Mouse (Mus musculus): ENCODE results near the gene Kalrn. TPM values are rescaled to one million over a fixed set of nuclear protein-coding genes. Genes with fewer than 3 reads are reported as not detected.
A peak's percentile ranks its signal among the peaks of the same experiment; 100 is the strongest.

Gene Kalrn
- total and polyA plus RNA-seq, 2 experiments from 2014 or later = 19.4 to 44.5 TPM

DNA sequence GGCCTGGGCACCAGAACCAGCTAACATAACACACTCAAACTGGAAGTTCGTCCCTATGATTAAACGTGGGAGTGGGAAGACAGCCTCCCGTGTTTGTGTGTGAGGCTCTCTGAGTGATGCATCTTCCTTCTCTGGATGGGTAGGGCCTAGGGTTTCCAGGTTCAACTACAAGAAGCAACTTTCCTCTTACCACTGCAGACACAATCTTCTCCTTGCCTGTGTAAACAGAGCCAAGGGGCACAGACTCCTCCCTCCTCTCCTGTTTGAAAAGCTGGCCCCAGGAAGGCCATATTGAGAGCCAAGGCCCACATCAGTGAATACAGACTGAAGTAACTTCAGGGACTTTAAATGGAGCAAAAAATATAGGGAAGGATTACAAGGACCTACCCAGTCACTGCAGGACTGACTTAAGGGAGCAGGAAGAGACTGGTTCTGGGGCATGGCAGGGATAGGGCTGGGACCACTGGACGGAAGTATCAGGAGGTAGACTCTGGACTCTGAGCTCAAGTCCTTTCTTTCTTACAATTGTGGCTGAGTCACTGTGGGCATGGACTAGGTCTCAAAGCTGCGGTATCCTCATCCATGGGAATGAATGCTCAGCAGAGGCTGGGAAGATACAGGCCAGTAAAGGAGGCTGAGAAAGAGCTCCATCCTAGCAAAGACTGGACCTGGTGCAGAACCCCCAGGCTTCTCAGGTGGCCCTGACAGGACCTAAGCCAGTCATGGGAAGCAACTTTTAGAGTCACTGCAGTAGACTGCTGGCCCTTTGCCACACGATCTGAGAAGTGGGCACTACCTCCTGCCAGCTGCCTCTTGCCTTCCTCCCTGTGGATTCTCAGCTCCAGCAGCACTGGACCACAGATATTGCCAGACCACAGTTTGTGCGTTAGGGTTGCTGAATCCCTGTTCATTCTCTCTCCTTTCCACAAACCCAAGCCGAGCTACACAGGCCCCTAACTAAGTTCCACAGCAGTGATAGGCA, 228.1 kb downstream of the Kalrn start:
- Histone ChIP-seq H3K4me2 (ENCODE audit: low read depth, low read length) (no peak overlapping the region), H3K4me3 (ENCODE audit: low read depth, low read length) (no peak overlapping the region), H3K9me3 (replicated peaks; ENCODE audit: control insufficient read depth, low read length) (no peaks in the 10 kb centered on the region), H3K36me3 (replicated peaks; ENCODE audit: control insufficient read depth, insufficient read depth, low read length) (no peaks in the 10 kb centered on the region), H3K27ac (ENCODE audit: low read depth) (no peak overlapping the region), H3K4me1 (ENCODE audit: control insufficient read depth, insufficient read depth) (peaks cover 21% of the 10 kb centered on the region), H3K27me3 (ENCODE audit: control insufficient read depth, insufficient read depth, low read length) (no peaks in the 10 kb centered on the region), H3K9ac (replicated peaks; ENCODE audit: low read depth, low read length) (no peak overlapping the region)
- no peak for ATAC-seq (ENCODE audit: insufficient read depth, low read depth)
- no peak for TF ChIP-seq EP300 (IDR thresholded peaks at IDR 0.05; ENCODE audit: low read depth)
- TF ChIP-seq CTCF (IDR thresholded peaks at IDR 0.05; ENCODE audit: low read depth) = no peak
- 80% methylated on average over 8 of the region's 8 CpGs for WGBS
- DNase-seq (ENCODE audit: low spot score) = no peak

DNA sequence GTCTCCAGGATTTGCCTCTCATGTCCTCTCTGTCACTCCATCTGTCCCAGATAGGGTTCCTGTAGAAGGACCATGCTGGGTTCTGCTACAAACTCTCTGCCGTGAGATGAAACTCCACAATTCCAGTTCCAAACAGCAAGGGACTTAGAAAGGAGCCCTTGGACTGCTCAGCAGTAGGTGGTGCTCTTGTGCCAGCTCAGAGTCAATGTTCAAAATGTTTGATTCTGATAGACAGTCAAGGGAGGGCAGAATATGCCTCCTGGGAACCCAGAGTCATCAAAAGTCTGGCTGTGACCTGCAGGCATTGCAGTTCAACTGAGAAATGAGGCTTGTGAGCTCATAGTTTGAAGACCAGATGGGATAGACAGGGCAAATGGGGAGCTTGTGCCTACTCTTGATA, 229.4 kb downstream of the Kalrn start:
- 33% methylated on average over 1 of the region's 1 CpGs for WGBS
- peak; percentile 75 for ATAC-seq (ENCODE audit: insufficient read depth, low read depth)
- no peak overlapping the region for H3K27ac ChIP-seq (ENCODE audit: low read depth)

DNA sequence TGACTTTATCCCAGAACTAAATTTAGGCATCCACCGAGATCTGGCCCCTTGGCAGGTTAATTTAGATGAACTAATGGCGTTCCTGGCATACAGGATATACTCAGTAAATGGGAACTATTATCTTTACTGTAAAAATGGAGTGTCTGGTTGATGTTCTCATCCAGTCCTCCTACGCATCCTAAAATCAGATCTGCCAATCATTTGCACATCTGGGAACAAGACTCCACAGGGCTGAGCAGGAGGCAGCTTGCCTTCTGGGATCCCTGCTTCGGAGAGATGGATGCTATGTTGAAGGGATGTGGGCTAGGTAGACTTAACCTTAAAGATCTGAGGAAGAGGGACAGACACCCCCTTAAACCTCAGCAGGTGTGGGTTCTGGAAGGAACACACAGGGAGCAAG, 230.2 kb downstream of the Kalrn start:
- Histone ChIP-seq H3K4me1 (ENCODE audit: control insufficient read depth, insufficient read depth) (peaks cover 11% of the 10 kb centered on the region), H3K9me3 (replicated peaks; ENCODE audit: control insufficient read depth, low read length) (no peaks in the 10 kb centered on the region), H3K27ac (ENCODE audit: low read depth) (no peak overlapping the region), H3K4me2 (ENCODE audit: low read depth, low read length) (no peak overlapping the region), H3K27me3 (ENCODE audit: control insufficient read depth, insufficient read depth, low read length) (no peaks in the 10 kb centered on the region), H3K9ac (replicated peaks; ENCODE audit: low read depth, low read length) (no peak overlapping the region), H3K4me3 (ENCODE audit: low read depth, low read length) (no peak overlapping the region), H3K36me3 (replicated peaks; ENCODE audit: control insufficient read depth, insufficient read depth, low read length) (no peaks in the 10 kb centered on the region)
- ATAC-seq (ENCODE audit: insufficient read depth, low read depth) = no peak
- WGBS = 58% methylated on average over 4 of the region's 4 CpGs
- DNase-seq (ENCODE audit: low spot score) = no peak
- TF ChIP-seq EP300 (IDR thresholded peaks at IDR 0.05; ENCODE audit: low read depth) = no peak
- no peak for TF ChIP-seq CTCF (IDR thresholded peaks at IDR 0.05; ENCODE audit: low read depth)

More for the DNA sequence above, 229.4 kb downstream of the Kalrn start:
- Histone ChIP-seq H3K4me1 (ENCODE audit: control insufficient read depth, insufficient read depth) (peaks cover 19% of the 10 kb centered on the region), H3K4me3 (ENCODE audit: low read depth, low read length) (no peak overlapping the region), H3K27me3 (ENCODE audit: control insufficient read depth, insufficient read depth, low read length) (no peaks in the 10 kb centered on the region), H3K4me2 (ENCODE audit: low read depth, low read length) (no peak overlapping the region), H3K9me3 (replicated peaks; ENCODE audit: control insufficient read depth, low read length) (no peaks in the 10 kb centered on the region), H3K36me3 (replicated peaks; ENCODE audit: control insufficient read depth, insufficient read depth, low read length) (no peaks in the 10 kb centered on the region), H3K9ac (replicated peaks; ENCODE audit: low read depth, low read length) (no peak overlapping the region)
- TF ChIP-seq CTCF (IDR thresholded peaks at IDR 0.05; ENCODE audit: low read depth) = peak; percentile 89
- TF ChIP-seq EP300 (IDR thresholded peaks at IDR 0.05; ENCODE audit: low read depth) = no peak
- peak; percentile 57 for DNase-seq (ENCODE audit: low spot score)

DNA sequence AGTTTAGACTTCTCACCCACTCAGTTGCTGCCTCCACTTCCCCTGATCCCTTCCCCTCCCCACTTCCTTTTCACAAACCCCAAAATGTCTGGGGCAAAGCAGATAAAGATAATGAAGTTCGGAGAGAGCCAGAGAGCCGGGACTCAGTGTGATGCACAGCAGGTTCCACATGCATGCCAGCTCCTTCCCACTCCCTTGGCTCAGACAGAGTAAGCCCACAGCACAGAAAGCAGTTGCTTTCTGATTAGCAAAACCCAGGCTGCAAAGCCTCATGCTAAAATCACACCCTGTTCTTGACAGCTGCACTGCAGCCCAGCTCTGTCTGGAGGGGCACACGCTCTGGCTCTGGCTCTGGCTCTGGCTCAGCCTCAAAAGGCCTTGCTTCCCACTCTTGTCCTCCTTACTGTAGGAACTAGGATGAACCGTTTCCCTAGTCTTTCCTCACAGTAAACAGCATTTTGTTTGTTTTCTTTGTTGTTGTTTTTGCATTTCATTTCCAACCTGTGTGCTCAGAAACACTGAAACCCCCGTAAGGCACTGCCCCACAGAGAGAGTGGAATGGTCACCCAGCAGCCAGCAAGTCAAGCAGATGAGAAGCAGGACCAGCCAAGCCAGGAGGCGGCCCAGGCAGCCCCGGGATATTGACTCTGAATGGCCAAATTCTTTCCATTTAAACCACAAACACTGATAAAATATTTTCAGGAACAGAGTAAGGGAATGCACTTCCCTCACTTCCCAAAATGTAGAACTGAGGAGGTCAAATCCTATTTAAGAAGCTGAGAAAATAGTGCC, 230.8 kb downstream of the Kalrn start:
- DNase-seq (ENCODE audit: low spot score) (no peak), ATAC-seq (ENCODE audit: insufficient read depth, low read depth) (peak; percentile 33; the same call in 1 of the 2 replicates)
- peaks cover 11% of the 10 kb centered on the region; the same call in 1 of the 2 replicates for H3K4me1 ChIP-seq (ENCODE audit: control insufficient read depth, insufficient read depth)
- H3K9ac ChIP-seq (replicated peaks; ENCODE audit: low read depth, low read length) = no peak overlapping the region
- TF ChIP-seq EP300 (IDR thresholded peaks at IDR 0.05; ENCODE audit: low read depth) (no peak), CTCF (IDR thresholded peaks at IDR 0.05; ENCODE audit: low read depth) (no peak)
- no peaks in the 10 kb centered on the region for H3K9me3 ChIP-seq (replicated peaks; ENCODE audit: control insufficient read depth, low read length)
- no peak overlapping the region for H3K4me2 ChIP-seq (ENCODE audit: low read depth, low read length)
- no peaks in the 10 kb centered on the region for H3K36me3 ChIP-seq (replicated peaks; ENCODE audit: control insufficient read depth, insufficient read depth, low read length)
- H3K27ac ChIP-seq (ENCODE audit: low read depth) = no peak overlapping the region
- no peak overlapping the region for H3K4me3 ChIP-seq (ENCODE audit: low read depth, low read length)
- 34% methylated on average over 7 of the region's 7 CpGs for WGBS
- H3K27me3 ChIP-seq (ENCODE audit: control insufficient read depth, insufficient read depth, low read length) = no peaks in the 10 kb centered on the region

DNA sequence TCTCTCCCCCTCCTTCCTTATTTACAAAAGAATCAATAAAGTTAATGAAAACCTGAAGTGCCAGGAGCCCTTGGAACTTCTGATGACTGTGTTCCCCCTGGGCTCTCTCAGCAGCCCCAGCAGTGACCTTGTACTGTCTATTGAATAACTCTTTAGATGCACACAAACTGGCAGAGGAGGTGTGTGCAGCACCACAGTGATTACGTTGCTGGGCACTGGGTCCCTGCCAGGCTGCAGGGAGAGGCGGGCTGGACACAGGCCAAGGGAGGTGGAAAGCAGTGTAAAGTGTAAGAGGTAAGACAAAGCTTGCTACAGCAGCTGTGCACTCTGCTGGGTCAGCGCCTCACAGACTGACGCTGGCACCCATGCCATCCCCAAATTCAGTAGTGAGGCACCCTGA, 238.4 kb downstream of the Kalrn start:
- peak overlapping the region; percentile 84 for H3K27ac ChIP-seq (ENCODE audit: low read depth)
- H3K4me3 ChIP-seq (ENCODE audit: low read depth, low read length) = no peak overlapping the region
- H3K27me3 ChIP-seq (ENCODE audit: control insufficient read depth, insufficient read depth, low read length) = no peaks in the 10 kb centered on the region
- no peak overlapping the region for H3K4me2 ChIP-seq (ENCODE audit: low read depth, low read length)
- no peaks in the 10 kb centered on the region for H3K36me3 ChIP-seq (replicated peaks; ENCODE audit: control insufficient read depth, insufficient read depth, low read length)
- H3K9me3 ChIP-seq (replicated peaks; ENCODE audit: control insufficient read depth, low read length) = no peaks in the 10 kb centered on the region
- peak; percentile 76 for ATAC-seq (ENCODE audit: insufficient read depth, low read depth)
- no peak overlapping the region for H3K9ac ChIP-seq (replicated peaks; ENCODE audit: low read depth, low read length)
- WGBS = 24% methylated on average over 4 of the region's 4 CpGs
- DNase-seq (ENCODE audit: low spot score) = peak; percentile 88
- TF ChIP-seq CTCF (IDR thresholded peaks at IDR 0.05; ENCODE audit: low read depth) (no peak), EP300 (IDR thresholded peaks at IDR 0.05; ENCODE audit: low read depth) (no peak)
- H3K4me1 ChIP-seq (ENCODE audit: control insufficient read depth, insufficient read depth) = peaks cover 32% of the 10 kb centered on the region

Measured in heart, postnatal 0 days (tissue).